Comparison of ENCODE assay signal across 23 mouse cellular contexts in the genomic region with DNA sequence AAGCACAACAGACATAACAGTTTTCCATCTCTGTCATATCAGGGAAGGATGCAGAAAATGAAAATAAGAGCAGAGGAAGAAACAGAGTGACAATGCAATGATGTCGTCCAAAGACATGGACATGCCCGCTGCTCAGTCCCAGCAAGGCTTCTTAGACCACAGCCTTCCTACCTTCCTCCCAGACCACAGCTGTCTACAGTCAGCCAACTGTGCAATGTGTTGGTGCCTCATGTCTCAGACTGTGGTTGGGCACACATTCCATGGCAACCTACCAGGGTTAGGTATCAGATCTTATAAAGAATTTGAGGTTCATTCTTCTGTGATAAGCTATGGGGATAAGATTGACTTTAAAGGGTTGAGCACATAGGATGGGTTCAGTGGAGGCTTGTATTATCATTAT.
"Had no signal": no experiment of that assay in that cellular context is flagged by ENCODE, and none has a peak within 500 bp of the region (broad histone marks: within the 10 kb centered on the region; RNA-seq: fewer than 3 reads in every experiment).

No protein-coding gene starts in this region.

- H3K9me3 ChIP-seq: heart, embryonic 10.5 days; heart, embryonic 12.5 days; intestine, embryonic 15.5 days; limb, embryonic 13.5 days; limb, embryonic 15.5 days; liver, embryonic 12.5 days had no signal

- H3K36me3 ChIP-seq: heart, embryonic 10.5 days; heart, embryonic 12.5 days; intestine, embryonic 15.5 days; limb, embryonic 13.5 days; limb, embryonic 15.5 days; liver, embryonic 12.5 days had no signal

- H3K9ac ChIP-seq: heart, embryonic 12.5 days; hindbrain, embryonic 14.5 days; intestine, embryonic 15.5 days; limb, embryonic 13.5 days; limb, embryonic 15.5 days; liver, embryonic 12.5 days; liver, embryonic 14.5 days had no signal

- ATAC-seq: hindbrain, embryonic 16.5 days; inflammation-experienced regulatory T-cells, adult 6 months; intestine, embryonic 15.5 days; intestine, postnatal 0 days; liver, embryonic 12.5 days had no signal

- H3K27ac ChIP-seq: gastrocnemius, adult 2 months; heart, embryonic 10.5 days; hindbrain, embryonic 14.5 days; intestine, embryonic 15.5 days; limb, embryonic 13.5 days; limb, embryonic 15.5 days; liver, embryonic 12.5 days; liver, embryonic 14.5 days had no signal

- H3K4me2 ChIP-seq: heart, embryonic 12.5 days; hindbrain, embryonic 14.5 days; intestine, embryonic 15.5 days; limb, embryonic 13.5 days; limb, embryonic 15.5 days; liver, embryonic 12.5 days had no signal

- H3K27me3 ChIP-seq: heart, embryonic 12.5 days; intestine, embryonic 15.5 days; limb, embryonic 13.5 days; limb, embryonic 15.5 days; liver, embryonic 12.5 days had no signal

- DNase-seq: gastrocnemius, adult 2 months; gastrocnemius, postnatal 10 days; gastrocnemius, postnatal 25 days; heart, postnatal 10 days; heart, postnatal 4 days; kidney, adult 18-20 months; kidney, adult 8-10 months; kidney, postnatal 10 days; kidney, postnatal 25 days; layer of hippocampus, adult 9-11 months; layer of hippocampus, postnatal 36 days; left cerebral cortex, postnatal 4 days had no signal

- H3K4me3 ChIP-seq: gastrocnemius, adult 2 months; heart, embryonic 10.5 days; heart, embryonic 12.5 days; intestine, embryonic 15.5 days; limb, embryonic 13.5 days; limb, embryonic 15.5 days; liver, embryonic 12.5 days had no signal
